Comparison of ENCODE assay signal across 8 mouse cellular contexts in the genomic region with DNA sequence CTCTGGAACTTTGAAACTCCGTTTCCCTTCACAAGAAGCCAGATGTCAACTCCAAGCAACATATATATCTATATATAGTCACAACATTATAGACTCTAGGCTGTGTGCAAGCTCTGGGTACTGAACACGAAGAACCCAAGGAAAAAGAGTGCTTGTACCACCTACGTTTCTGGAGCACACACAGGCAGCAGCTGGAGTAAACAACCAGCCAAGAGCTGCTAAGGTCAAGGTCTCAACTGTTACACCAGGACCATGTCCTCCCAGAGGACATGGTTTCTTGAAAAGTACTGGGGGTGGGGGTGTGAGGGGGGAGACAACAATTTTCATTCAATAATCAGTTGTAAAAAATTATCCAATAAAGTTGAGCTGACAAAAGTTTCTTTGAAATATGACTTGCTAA. TPM values are rescaled to one million over a fixed set of nuclear protein-coding genes. Genes with fewer than 3 reads are reported as not detected.
DNase-seq lines count a peak whose midpoint lies in the region; ATAC-seq and TF ChIP-seq lines count a peak whose summit lies in the region.

No protein-coding gene starts in this region.

- no peak for TF ChIP-seq POLR2A in heart, adult 2 months (IDR thresholded peaks at IDR 0.05; ENCODE audit: insufficient read depth, low read depth, low read length)

- no peak for DNase-seq in heart, adult 2 months
- DNase-seq in heart, postnatal 4 days, result no peak
- DNase-seq in adrenal gland, postnatal 36 days, result peak; percentile 32 to 58
- DNase-seq in frontal cortex, postnatal 10 days (ENCODE audit: low spot score in 2 of 2), result no peak
- DNase-seq in thymus, postnatal 36 days, result no peak
- no peak for DNase-seq in cerebellum, postnatal 14 days

- H3K4me3 ChIP-seq in heart, adult 2 months, result no peak overlapping the region
- H3K4me3 ChIP-seq in forebrain, embryonic 16.5 days (replicated peaks; ENCODE audit: low read length), result no peak overlapping the region
- no peak overlapping the region for H3K4me3 ChIP-seq in liver, embryonic 15.5 days (replicated peaks)

- no peaks in the 10 kb centered on the region for H3K27me3 ChIP-seq in heart, adult 2 months (ENCODE audit: control insufficient read depth, insufficient read depth, low read length)
- no peaks in the 10 kb centered on the region for H3K27me3 ChIP-seq in forebrain, embryonic 16.5 days (replicated peaks; ENCODE audit: control insufficient read depth, insufficient read depth, low read length)
- peaks cover 38% of the 10 kb centered on the region for H3K27me3 ChIP-seq in liver, embryonic 15.5 days

- H3K4me2 ChIP-seq in forebrain, embryonic 16.5 days (ENCODE audit: low read length), result peak overlapping the region; percentile 21
- H3K4me2 ChIP-seq in liver, embryonic 15.5 days, result 0 out of 2 replicates have a peak overlapping the region, but pooled peaks have one; percentile 7

- no peaks in the 10 kb centered on the region for H3K9me3 ChIP-seq in forebrain, embryonic 16.5 days (ENCODE audit: control insufficient read depth, low read length)
- H3K9me3 ChIP-seq in liver, embryonic 15.5 days (replicated peaks), result no peaks in the 10 kb centered on the region

- intact Hi-C loops in heart, adult 2 months (cut with DNase I), result loop anchor here (2.0 to 10.0 kb wide), 4 partner anchors 13 to 333 kb away; no protein-coding TSS in a partner anchor

- no peak for TF ChIP-seq EP300 in heart, adult 2 months (IDR thresholded peaks at IDR 0.05; ENCODE audit: insufficient read depth, low read depth, low read length)

- no peak for TF ChIP-seq CTCF in heart, adult 2 months (IDR thresholded peaks at IDR 0.05)

- no peak for ATAC-seq in forebrain, embryonic 16.5 days
- ATAC-seq in liver, embryonic 15.5 days (ENCODE audit: insufficient read depth), result no peak

- WGBS in heart, adult 2 months, result 28% methylated on average over 3 of the region's 3 CpGs
- WGBS in forebrain, embryonic 16.5 days, result 48% methylated on average over 3 of the region's 3 CpGs
- 36% methylated on average over 3 of the region's 3 CpGs for WGBS in liver, embryonic 15.5 days (ENCODE audit: insufficient replicate concordance)

- H3K9ac ChIP-seq in heart, adult 2 months (ENCODE audit: low read depth, low read length), result no peak overlapping the region; the same call in 1 of the 2 replicates
- no peak overlapping the region for H3K9ac ChIP-seq in forebrain, embryonic 16.5 days (replicated peaks; ENCODE audit: low read depth, low read length)
- no peak overlapping the region for H3K9ac ChIP-seq in liver, embryonic 15.5 days

- H3K79me2 ChIP-seq in heart, adult 2 months (replicated peaks; ENCODE audit: control insufficient read depth, insufficient read depth, low read length), result peaks cover 3% of the 10 kb centered on the region; the same call in 1 of the 2 replicates

- H3K36me3 ChIP-seq in heart, adult 2 months (ENCODE audit: control insufficient read depth, insufficient read depth, low read length), result peaks cover 5% of the 10 kb centered on the region; the same call in 1 of the 2 replicates
- H3K36me3 ChIP-seq in forebrain, embryonic 16.5 days (ENCODE audit: control insufficient read depth, insufficient read depth), result no peaks in the 10 kb centered on the region
- H3K36me3 ChIP-seq in liver, embryonic 15.5 days (replicated peaks), result no peaks in the 10 kb centered on the region

- H3K4me1 ChIP-seq in heart, adult 2 months (ENCODE audit: control insufficient read depth, insufficient read depth, low read length), result no peaks in the 10 kb centered on the region; the same call in 1 of the 2 replicates
- peaks cover 18% of the 10 kb centered on the region for H3K4me1 ChIP-seq in forebrain, embryonic 16.5 days (replicated peaks; ENCODE audit: control insufficient read depth, insufficient read depth, low read length)
- H3K4me1 ChIP-seq in liver, embryonic 15.5 days (replicated peaks), result no peaks in the 10 kb centered on the region

- H3K27ac ChIP-seq in heart, adult 2 months, result peak overlapping the region; percentile 93
- no peak overlapping the region for H3K27ac ChIP-seq in forebrain, embryonic 16.5 days (ENCODE audit: low read length)
- no peak overlapping the region for H3K27ac ChIP-seq in liver, embryonic 15.5 days (replicated peaks)

RNA-seq across cellular contexts. Expression of a gene that starts 2.7 kb away (rescaled TPM):
- total RNA-seq in heart, adult 2 months (2021), result 10 to 100 TPM; 15.3 to 15.8 TPM
- 8.6 and 14.6 TPM in 2 replicates for polyA plus RNA-seq in heart, adult 2 months (2012; rRNA removed)
- 10 to 100 TPM; 14.2 to 14.7 TPM for total RNA-seq in heart, postnatal 4 days (2021)
- total RNA-seq in adrenal gland, postnatal 36 days (2021), result 10 to 100 TPM; 19.6 to 24.9 TPM
- 45.5 and 48.4 TPM in 2 replicates for polyA plus RNA-seq in forebrain, embryonic 16.5 days (2015; fragmentation: Nextera tagmentation; extraction: Ambion mirVana)
- 5.7 and 6.2 TPM in 2 replicates for polyA plus RNA-seq in liver, embryonic 15.5 days (2015; fragmentation: Nextera tagmentation; extraction: Ambion mirVana)

Comparison
In these comparisons a context has a peak if more than half of its experiments do, and no peak if none do; other contexts are left out.
1. DNase-seq: peak in adrenal gland, postnatal 36 days (2 of 2); none in heart, adult 2 months (0 of 2), heart, postnatal 4 days (single experiment), frontal cortex, postnatal 10 days (0 of 2), thymus, postnatal 36 days (0 of 2) and cerebellum, postnatal 14 days (0 of 2).